Mouse (Mus musculus) hindbrain, postnatal 0 days (tissue): ENCODE measurements at regions not wholly inside any gene's neighbourhood (a gene's known extent, or its start where the extent isn't known, plus 50 kb on each side); places are given as distances from the start of the nearest gene placed in this dataset.

ENCODE experiments used
- ATAC-seq: fragments of 200-750 bp; cut with Nextera tagmentation; 2 replicates; pipeline ENCODE4 v1.8.0; 2017; ENCODE audit warnings: mild to moderate bottlenecking, moderate TSS enrichment, moderate library complexity
- DNase-seq: peaks from one replicate; pipeline ENCODE4 v3.0.0-alpha.2; 2015; ENCODE audit warnings: low spot score
- H3K27ac ChIP-seq: fragments of 300-500 bp; sonication (generic); 2 replicates; pipeline ENCODE4 v1.5.1; 2014; ENCODE audit warnings: mild to moderate bottlenecking
- H3K27me3 ChIP-seq: fragments of 300-500 bp; sonication (generic); 2 replicates; pipeline ENCODE4 v1.6.1; 2014; ENCODE audit warnings: low read length, mixed read lengths; ENCODE audit not compliant: insufficient read depth
- H3K36me3 ChIP-seq: fragments of 300-500 bp; sonication (generic); 2 replicates; pipeline ENCODE4 v1.6.1; 2014; ENCODE audit warnings: low read length, mixed read lengths; ENCODE audit not compliant: insufficient read depth
- H3K4me1 ChIP-seq: fragments of 300-500 bp; sonication (generic); 2 replicates; pipeline ENCODE4 v1.6.1; 2014; ENCODE audit warnings: antibody characterized with exemption, low read length, mixed read lengths; ENCODE audit not compliant: insufficient read depth
- H3K4me2 ChIP-seq: fragments of 300-500 bp; sonication (generic); 2 replicates; pipeline ENCODE4 v1.6.1; 2014; ENCODE audit warnings: low read depth, mild to moderate bottlenecking, low read length, moderate library complexity, mixed read lengths
- H3K4me3 ChIP-seq: fragments of 300-500 bp; sonication (generic); 2 replicates; pipeline ENCODE4 v1.5.1; 2014; ENCODE audit warnings: low read length
- H3K9ac ChIP-seq: fragments of 300-500 bp; sonication (generic); replicated peaks from 2 replicates; pipeline ENCODE4 v1.6.1; 2014; ENCODE audit warnings: mild to moderate bottlenecking, low read length, moderate library complexity, mixed read lengths
- H3K9me3 ChIP-seq: fragments of 300-500 bp; sonication (generic); 2 replicates; pipeline ENCODE4 v1.6.1; 2016; ENCODE audit warnings: low read length, mixed read lengths
- CTCF ChIP-seq: IDR thresholded peaks from 2 replicates; pipeline ENCODE4 v1.5.1; 2016; ENCODE audit warnings: antibody characterized with exemption, control low read depth, low read depth
- WGBS: fragments of 180-500 bp; shearing (Covaris S2); extraction: QIAGEN DNeasy Blood & Tissue Kit; methylation state at CpG from one replicate; pipeline ENCODE4 v1.1.7; 2014; 5-methylcytosine and 5-hydroxymethylcytosine counted together

DNA sequence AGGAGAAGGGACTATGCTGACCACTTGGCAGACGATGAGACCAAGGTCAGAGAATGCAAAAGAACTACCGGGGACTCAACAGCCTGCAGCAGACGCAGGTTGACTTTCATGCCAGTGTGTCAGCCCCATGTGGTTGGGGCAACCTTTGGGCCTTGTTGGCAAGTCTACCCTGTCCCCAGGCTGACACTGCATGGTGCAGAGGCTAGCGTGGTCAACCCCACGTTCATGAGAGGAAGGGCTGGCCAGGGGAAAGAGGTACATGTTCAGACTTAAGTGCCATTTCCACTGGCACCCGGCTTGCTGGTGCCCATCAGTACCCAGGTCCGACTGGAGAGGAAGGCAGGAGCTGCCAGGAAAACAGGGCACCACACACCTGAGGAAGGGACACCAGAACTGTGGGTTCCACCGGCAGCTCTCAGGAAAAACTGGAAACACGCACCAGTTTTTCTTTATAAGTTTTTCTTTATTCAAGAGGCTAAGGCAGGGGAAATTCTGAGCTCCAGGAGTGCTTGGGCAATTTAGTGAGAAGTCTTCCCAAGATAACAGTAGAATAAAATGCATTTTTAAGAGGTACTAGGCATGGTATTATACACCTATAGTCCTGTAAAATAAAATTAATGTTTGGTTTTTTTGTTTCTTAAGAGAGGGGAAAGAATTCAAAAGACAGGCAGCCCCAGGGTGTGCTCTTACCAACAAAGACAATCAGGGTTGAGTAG is 73.3 kb downstream of the Zfp36l2 start:
- no peak overlapping the region for H3K4me2 ChIP-seq
- H3K9ac ChIP-seq: no peak overlapping the region
- no peak for DNase-seq
- no peak overlapping the region for H3K27ac ChIP-seq
- no peaks in the 10 kb centered on the region for H3K36me3 ChIP-seq
- 69% methylated on average over 9 of the region's 9 CpGs for WGBS
- ATAC-seq: no peak
- no peaks in the 10 kb centered on the region for H3K4me1 ChIP-seq
- no peak for TF ChIP-seq CTCF
- no peak overlapping the region for H3K4me3 ChIP-seq
- H3K27me3 ChIP-seq: no peaks in the 10 kb centered on the region
- no peaks in the 10 kb centered on the region for H3K9me3 ChIP-seq

DNA sequence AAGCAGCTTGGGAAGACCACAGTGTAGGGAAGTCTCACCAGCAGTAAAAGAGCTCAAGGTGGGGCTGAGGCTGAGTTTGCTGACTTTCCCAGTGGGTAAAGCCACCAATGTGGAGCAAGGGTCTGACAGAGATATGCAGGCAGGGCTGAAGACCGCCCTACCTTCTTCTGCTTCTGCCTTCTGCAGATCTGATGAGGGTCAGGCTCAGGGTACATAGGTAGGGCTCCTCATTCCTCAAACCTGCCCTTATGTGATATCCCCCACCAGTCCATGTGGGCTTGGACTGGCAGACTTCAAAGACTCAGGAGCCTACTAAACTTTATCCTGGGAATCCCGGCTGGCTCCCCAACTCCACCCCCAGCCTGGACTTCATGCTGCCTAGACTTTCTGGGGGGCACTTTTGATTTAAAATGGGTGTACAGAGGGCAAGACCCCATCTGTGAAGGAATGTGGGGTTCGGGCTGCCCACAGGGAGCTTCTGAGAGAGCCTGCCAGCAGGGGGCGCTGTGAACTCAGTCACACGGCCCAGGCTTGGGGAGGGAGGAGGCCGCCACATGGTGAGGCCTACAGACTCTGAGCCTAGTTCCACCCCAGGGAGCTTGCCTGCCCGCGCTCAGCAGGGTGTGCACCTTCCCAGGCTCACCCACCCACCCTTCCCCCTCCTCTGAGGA is 74.0 kb downstream of the Zfp36l2 start:
- Histone ChIP-seq H3K27ac (no peak overlapping the region), H3K27me3 (no peaks in the 10 kb centered on the region), H3K9ac (no peak overlapping the region), H3K4me3 (no peak overlapping the region), H3K9me3 (no peaks in the 10 kb centered on the region), H3K4me1 (no peaks in the 10 kb centered on the region), H3K4me2 (no peak overlapping the region), H3K36me3 (no peaks in the 10 kb centered on the region)
- DNase-seq: peak; percentile 59
- peak; percentile 51; the same call in 1 of the 2 replicates for ATAC-seq
- 32% methylated on average over 5 of the region's 8 CpGs for WGBS
- peak; percentile 74 for TF ChIP-seq CTCF

DNA sequence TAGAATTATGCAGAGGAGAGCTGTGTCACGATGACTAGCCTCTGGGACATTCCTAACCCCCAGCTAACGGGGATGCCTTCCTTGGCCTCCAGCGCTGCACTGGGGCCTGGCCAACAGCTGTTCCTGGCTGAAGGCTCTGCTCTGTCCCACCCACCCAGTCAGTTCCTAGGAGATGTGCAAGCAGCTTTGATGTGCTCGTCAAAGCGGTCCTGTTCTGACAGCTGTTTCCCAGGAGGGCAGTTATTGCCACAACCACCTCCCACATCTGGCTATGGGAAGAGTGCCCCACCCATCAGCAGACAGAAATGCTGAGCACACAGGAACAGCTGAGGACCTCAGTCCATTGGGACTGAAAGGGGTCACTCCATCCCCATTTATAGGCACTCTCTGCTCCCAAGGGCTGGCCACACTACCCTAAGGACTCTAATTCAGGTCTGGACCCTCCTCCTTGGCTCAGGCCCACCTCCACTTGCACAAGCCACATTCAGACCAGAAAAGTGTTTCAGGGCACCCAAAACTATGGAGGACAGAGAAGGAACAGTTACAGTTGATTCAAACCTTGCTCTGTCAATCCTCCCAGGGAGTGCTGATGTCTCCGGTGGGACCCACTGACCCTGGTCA is 75.2 kb downstream of the Zfp36l2 start:
- no peaks in the 10 kb centered on the region for H3K36me3 ChIP-seq
- no peak overlapping the region for H3K4me3 ChIP-seq
- ATAC-seq: peak; percentile 46; the same call in 1 of the 2 replicates
- TF ChIP-seq CTCF: no peak
- no peak overlapping the region for H3K4me2 ChIP-seq
- H3K27me3 ChIP-seq: no peaks in the 10 kb centered on the region
- peak; percentile 36 for DNase-seq
- no peak overlapping the region for H3K9ac ChIP-seq
- no peaks in the 10 kb centered on the region for H3K4me1 ChIP-seq
- WGBS: 32% methylated on average over 6 of the region's 6 CpGs
- H3K27ac ChIP-seq: no peak overlapping the region
- H3K9me3 ChIP-seq: no peaks in the 10 kb centered on the region

DNA sequence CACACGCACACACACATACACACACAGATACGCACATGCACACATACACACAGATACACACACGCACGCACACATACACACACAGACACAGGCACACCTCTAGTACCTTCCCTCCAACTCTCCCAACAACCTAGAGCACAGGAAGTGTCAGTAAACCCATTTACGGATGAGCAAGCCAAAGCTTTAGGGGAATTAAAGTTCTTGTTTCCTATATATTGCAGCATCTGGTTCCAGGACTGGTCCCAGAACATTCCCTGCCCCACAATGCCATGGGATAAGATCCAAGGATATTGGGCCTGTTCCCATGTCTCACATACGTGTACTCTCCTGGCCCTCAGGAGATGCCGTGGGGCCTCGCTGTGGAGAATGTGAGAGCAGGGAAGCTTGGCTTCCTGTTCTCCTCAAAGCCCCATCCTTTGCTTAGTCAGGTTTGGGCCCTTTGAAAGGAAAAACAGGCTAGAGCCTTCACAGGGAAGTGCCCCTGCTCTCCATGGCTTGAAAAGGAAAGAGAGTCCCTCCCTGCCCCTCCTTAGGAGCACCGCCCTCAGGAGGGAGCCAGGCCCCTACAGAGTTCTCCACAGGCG is 75.9 kb downstream of the Zfp36l2 start:
- Histone ChIP-seq H3K4me2 (no peak overlapping the region), H3K4me3 (no peak overlapping the region), H3K27ac (no peak overlapping the region), H3K9me3 (no peaks in the 10 kb centered on the region), H3K36me3 (no peaks in the 10 kb centered on the region), H3K27me3 (no peaks in the 10 kb centered on the region), H3K4me1 (no peaks in the 10 kb centered on the region), H3K9ac (no peak overlapping the region)
- DNase-seq: no peak
- no peak for TF ChIP-seq CTCF
- ATAC-seq: no peak
- 79% methylated on average over 10 of the region's 10 CpGs for WGBS

DNA sequence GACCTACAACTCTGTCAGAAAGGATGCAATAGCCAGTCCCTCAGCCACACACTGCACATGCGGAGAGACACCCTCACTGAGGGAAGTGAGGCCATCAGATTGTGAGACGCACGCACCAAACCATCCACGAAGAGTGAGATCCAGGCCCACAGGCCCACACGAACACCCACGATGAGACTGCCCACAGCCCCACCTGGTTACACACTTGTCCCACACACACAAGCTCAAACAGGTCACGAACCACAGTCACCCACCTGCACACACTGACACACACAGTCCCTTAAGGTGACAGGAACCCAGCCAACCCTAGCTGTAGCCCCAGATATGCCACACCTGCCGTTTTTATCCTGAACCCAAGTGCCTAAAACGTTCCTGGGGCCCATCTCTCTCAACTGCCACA is 76.8 kb downstream of the Zfp36l2 start:
- Histone ChIP-seq H3K9me3 (no peaks in the 10 kb centered on the region), H3K36me3 (no peaks in the 10 kb centered on the region), H3K4me1 (no peaks in the 10 kb centered on the region), H3K27me3 (no peaks in the 10 kb centered on the region), H3K9ac (no peak overlapping the region), H3K4me2 (no peak overlapping the region), H3K4me3 (no peak overlapping the region), H3K27ac (no peak overlapping the region)
- DNase-seq (no peak), ATAC-seq (no peak)
- no peak for TF ChIP-seq CTCF
- WGBS: 78% methylated on average over 9 of the region's 9 CpGs

DNA sequence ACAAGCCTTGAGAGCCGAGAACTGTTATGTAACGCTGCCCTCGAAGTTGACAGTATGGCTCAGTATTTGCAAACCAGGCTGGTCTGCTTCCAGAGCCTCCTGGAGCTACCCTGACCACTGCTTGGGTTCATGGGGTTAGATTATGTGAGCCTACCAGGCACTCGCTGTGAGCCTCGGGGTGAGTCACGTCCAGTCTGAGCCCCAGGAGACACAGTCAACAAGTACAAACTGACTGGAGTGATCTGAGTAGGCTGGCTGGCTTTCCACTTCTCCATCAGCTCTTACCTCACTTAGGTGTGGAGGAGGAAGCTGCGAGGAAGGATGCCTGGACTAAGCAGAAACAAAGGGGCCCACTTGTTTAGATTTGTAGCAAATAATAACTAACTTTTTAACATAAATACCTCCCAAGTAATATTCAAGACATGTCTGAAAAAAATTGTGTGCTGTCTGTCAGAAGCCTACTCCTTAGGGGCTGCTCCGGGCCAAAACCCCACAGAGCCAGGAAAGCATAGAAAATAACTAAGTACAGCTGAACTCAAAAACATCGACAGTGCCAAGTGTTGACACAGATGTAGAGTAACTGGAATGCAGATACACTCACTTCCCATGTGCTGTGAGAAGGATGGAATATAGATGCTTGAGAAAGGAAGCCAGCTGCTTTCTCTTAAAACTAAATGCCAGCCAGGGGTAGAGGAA is 77.6 kb downstream of the Zfp36l2 start:
- WGBS: 74% methylated on average over 9 of the region's 9 CpGs

More for the DNA sequence above, 77.6 kb downstream of the Zfp36l2 start:
- Histone ChIP-seq H3K4me3 (no peak overlapping the region), H3K9me3 (no peaks in the 10 kb centered on the region), H3K36me3 (no peaks in the 10 kb centered on the region), H3K4me2 (no peak overlapping the region), H3K27ac (no peak overlapping the region), H3K27me3 (no peaks in the 10 kb centered on the region), H3K4me1 (no peaks in the 10 kb centered on the region), H3K9ac (no peak overlapping the region)
- DNase-seq: no peak
- no peak for TF ChIP-seq CTCF
- ATAC-seq: no peak
